Mouse (Mus musculus): ENCODE measurements at regions not wholly inside any gene's neighbourhood (a gene's known extent, or its start where the extent isn't known, plus 50 kb on each side); places are given as distances from the start of the nearest gene placed in this dataset.

- DNase-seq = no peak
- intact Hi-C loops (cut with DNase I) = no loop called here
These were observed 70.2 kb upstream of the Tmem189 start for GRCm38 (mm10) chr2:167759603-167760390.

GRCm38 (mm10) chr2:167757157-167757780 is 67.6 kb upstream of the Tmem189 start:
- intact Hi-C loops (cut with DNase I) = no loop called here
- DNase-seq = no peak

GRCm38 (mm10) chr2:167756721-167757120 is 67.1 kb upstream of the Tmem189 start:
- DNase-seq = no peak
- intact Hi-C loops (cut with DNase I) = no loop called here

- no peak for DNase-seq
- intact Hi-C loops (cut with DNase I) = no loop called here
These were observed 65.4 kb upstream of the Tmem189 start for GRCm38 (mm10) chr2:167754929-167755551.

- no peak for DNase-seq
- intact Hi-C loops (cut with DNase I) = no loop called here
These were observed 64.3 kb upstream of the Tmem189 start for GRCm38 (mm10) chr2:167753898-167754297.

- DNase-seq = peak; percentile 79
- intact Hi-C loops (cut with DNase I) = no loop called here
These were observed 63.4 kb upstream of the Tmem189 start for GRCm38 (mm10) chr2:167752805-167753556.

- intact Hi-C loops (cut with DNase I) = no loop called here
- no peak for DNase-seq
These were observed 62.0 kb upstream of the Tmem189 start for GRCm38 (mm10) chr2:167751585-167751984.

- DNase-seq = no peak
- intact Hi-C loops (cut with DNase I) = no loop called here
These were observed 58.7 kb upstream of the Tmem189 start for GRCm38 (mm10) chr2:167748297-167748696.

GRCm38 (mm10) chr2:167747164-167747843 is 57.7 kb upstream of the Tmem189 start:
- intact Hi-C loops (cut with DNase I) = no loop called here
- no peak for DNase-seq

GRCm38 (mm10) chr2:167746344-167746743 is 56.7 kb upstream of the Tmem189 start:
- no peak for DNase-seq
- intact Hi-C loops (cut with DNase I) = no loop called here

GRCm38 (mm10) chr2:167745409-167745808 is 55.8 kb upstream of the Tmem189 start:
- intact Hi-C loops (cut with DNase I) = no loop called here
- peak; percentile 61 for DNase-seq

- no peak for DNase-seq
- intact Hi-C loops (cut with DNase I) = no loop called here
These were observed 54.5 kb upstream of the Tmem189 start for GRCm38 (mm10) chr2:167744080-167744479.

- DNase-seq = no peak
- intact Hi-C loops (cut with DNase I) = no loop called here
These were observed 52.9 kb upstream of the Tmem189 start for GRCm38 (mm10) chr2:167742479-167742878.

GRCm38 (mm10) chr2:167740516-167741189 is 51.0 kb upstream of the Tmem189 start:
- no peak for DNase-seq
- intact Hi-C loops (cut with DNase I) = no loop called here
